Mouse (Mus musculus) forebrain, embryonic 12.5 days (tissue): Measurements from ENCODE around the gene Defa21. TPM values are rescaled to one million over a fixed set of nuclear protein-coding genes. Genes with fewer than 3 reads are reported as not detected.
"Not testable (repeated sequence)": the region's sequence is repeated elsewhere in the genome, so short reads cannot be mapped to it uniquely, and the experiment has no call there.

Source experiments
- ATAC-seq: fragments of 200-750 bp; cut with Nextera tagmentation; 2 replicates; pipeline ENCODE4 v1.8.0; 2017; ENCODE audit warnings: moderate TSS enrichment; ENCODE audit not compliant: low FRiP score
- H3K27ac ChIP-seq: fragments of 300-500 bp; sonication (generic); 2 replicates; pipeline ENCODE4 v1.5.1; 2016; ENCODE audit warnings: mild to moderate bottlenecking
- H3K27me3 ChIP-seq: fragments of 300-500 bp; sonication (generic); 2 replicates; pipeline ENCODE4 v1.6.1; 2016; ENCODE audit warnings: mild to moderate bottlenecking
- H3K36me3 ChIP-seq: fragments of 300-500 bp; sonication (generic); replicated peaks from 2 replicates; pipeline ENCODE4 v1.6.1; 2016; ENCODE audit warnings: mild to moderate bottlenecking
- H3K4me1 ChIP-seq: fragments of 300-500 bp; sonication (generic); 2 replicates; pipeline ENCODE4 v1.6.1; 2016
- H3K4me2 ChIP-seq: fragments of 300-500 bp; sonication (generic); 2 replicates; pipeline ENCODE4 v1.6.1; 2016; ENCODE audit warnings: mild to moderate bottlenecking, moderate library complexity
- H3K4me3 ChIP-seq: fragments of 300-500 bp; sonication (generic); replicated peaks from 2 replicates; pipeline ENCODE4 v1.5.1; 2016; ENCODE audit warnings: mild to moderate bottlenecking
- H3K9ac ChIP-seq: fragments of 300-500 bp; sonication (generic); 2 replicates; pipeline ENCODE4 v1.6.1; 2016; ENCODE audit warnings: mild to moderate bottlenecking
- H3K9me3 ChIP-seq: fragments of 300-500 bp; sonication (generic); 2 replicates; pipeline ENCODE4 v1.6.1; 2016
- WGBS: fragments of 180-500 bp; shearing (Covaris S2); methylation state at CpG from one replicate; pipeline ENCODE4 v1.1.7; 2016; 5-methylcytosine and 5-hydroxymethylcytosine counted together
- polyA plus RNA-seq: library from polyadenylated mRNA; unstranded; fragments of >200 nt; fragmentation: Nextera tagmentation; extraction: Ambion mirVana; gene quantifications from 2 replicates; pipeline ENCODE4 v1.2.1, GENCODE M21; 2016

Gene Defa21
- not detected in 2 replicates for polyA plus RNA-seq

- ATAC-seq, H3K27ac ChIP-seq, H3K27me3 ChIP-seq, H3K4me2 ChIP-seq, H3K4me3 ChIP-seq, H3K9ac ChIP-seq, H3K9me3 ChIP-seq, H3K4me1 ChIP-seq, H3K36me3 ChIP-seq: not testable (repeated sequence)
- WGBS = no CpG with 5 or more reads among the region's 1 CpGs
These were observed at the start of gene Defa21 for GRCm38 (mm10) chr8:21025245-21025644. Defa21 (plus strand) TSS chr8:21025545.

GRCm38 (mm10) chr8:20979846-20980245 lies 45.5 kb upstream of the Defa21 start:
- Histone ChIP-seq H3K4me2 (no peak overlapping the region), H3K4me1 (no peaks in the 10 kb centered on the region), H3K27me3 (no peaks in the 10 kb centered on the region), H3K36me3 (no peaks in the 10 kb centered on the region), H3K27ac (no peak overlapping the region), H3K9ac (no peak overlapping the region), H3K4me3 (no peak overlapping the region), H3K9me3 (peaks cover 28% of the 10 kb centered on the region)
- no peak for ATAC-seq
- WGBS = 41% methylated on average over 1 of the region's 1 CpGs

GRCm38 (mm10) chr8:20994042-20994441 lies 31.3 kb upstream of the Defa21 start:
- not testable (repeated sequence) for H3K9me3 ChIP-seq, H3K27ac ChIP-seq, H3K4me3 ChIP-seq, H3K4me1 ChIP-seq, H3K4me2 ChIP-seq, H3K27me3 ChIP-seq, ATAC-seq, H3K36me3 ChIP-seq, H3K9ac ChIP-seq

- Histone ChIP-seq H3K4me1 (no peaks in the 10 kb centered on the region), H3K27me3 (no peaks in the 10 kb centered on the region), H3K27ac (no peak overlapping the region), H3K36me3 (no peaks in the 10 kb centered on the region), H3K9ac (no peak overlapping the region), H3K4me3 (no peak overlapping the region), H3K4me2 (no peak overlapping the region), H3K9me3 (no peaks in the 10 kb centered on the region; the same call in 1 of the 2 replicates)
- WGBS = 72% methylated on average over 2 of the region's 2 CpGs
- ATAC-seq = no peak
These were observed 28.6 kb upstream of the Defa21 start for GRCm38 (mm10) chr8:20996776-20997175.

- no peaks in the 10 kb centered on the region for H3K36me3 ChIP-seq
- H3K9ac ChIP-seq = no peak overlapping the region
- no peak overlapping the region for H3K27ac ChIP-seq
- H3K4me3 ChIP-seq = no peak overlapping the region
- H3K9me3 ChIP-seq = no peaks in the 10 kb centered on the region; the same call in 1 of the 2 replicates
- no peak for ATAC-seq
- no peak overlapping the region for H3K4me2 ChIP-seq
- H3K4me1 ChIP-seq = no peaks in the 10 kb centered on the region
- H3K27me3 ChIP-seq = no peaks in the 10 kb centered on the region
These were observed 28.1 kb upstream of the Defa21 start for GRCm38 (mm10) chr8:20997291-20997690.

GRCm38 (mm10) chr8:21001171-21001570 lies 24.2 kb upstream of the Defa21 start:
- H3K4me2 ChIP-seq = no peak overlapping the region
- WGBS = 48% methylated on average over 8 of the region's 8 CpGs
- ATAC-seq = no peak

GRCm38 (mm10) chr8:21006801-21007200 lies 18.5 kb upstream of the Defa21 start:
- no peaks in the 10 kb centered on the region for H3K4me1 ChIP-seq
- H3K9ac ChIP-seq = no peak overlapping the region
- 42% methylated on average over 1 of the region's 1 CpGs for WGBS
- H3K36me3 ChIP-seq = no peaks in the 10 kb centered on the region
- H3K4me3 ChIP-seq = no peak overlapping the region
- no peaks in the 10 kb centered on the region for H3K27me3 ChIP-seq
- no peak overlapping the region for H3K27ac ChIP-seq
- ATAC-seq = no peak
- peaks cover 18% of the 10 kb centered on the region for H3K9me3 ChIP-seq
- H3K4me2 ChIP-seq = no peak overlapping the region

More at GRCm38 (mm10) chr8:21001171-21001570, 24.2 kb upstream of the Defa21 start:
- no peaks in the 10 kb centered on the region for H3K36me3 ChIP-seq
- H3K4me1 ChIP-seq = no peaks in the 10 kb centered on the region
- H3K9ac ChIP-seq = no peak overlapping the region
- H3K9me3 ChIP-seq = peaks cover 8% of the 10 kb centered on the region
- H3K27me3 ChIP-seq = no peaks in the 10 kb centered on the region
- no peak overlapping the region for H3K4me3 ChIP-seq
- H3K27ac ChIP-seq = no peak overlapping the region

GRCm38 (mm10) chr8:21008578-21008977 lies 16.8 kb upstream of the Defa21 start:
- H3K9ac ChIP-seq, H3K36me3 ChIP-seq, H3K4me1 ChIP-seq, H3K4me3 ChIP-seq, H3K27ac ChIP-seq, H3K4me2 ChIP-seq, ATAC-seq, H3K27me3 ChIP-seq: not testable (repeated sequence)
- peaks cover 21% of the 10 kb centered on the region for H3K9me3 ChIP-seq
- WGBS = 55% methylated on average over 6 of the region's 6 CpGs

- peaks cover 16% of the 10 kb centered on the region for H3K9me3 ChIP-seq
- H3K27ac ChIP-seq, H3K4me2 ChIP-seq, ATAC-seq, H3K27me3 ChIP-seq, H3K36me3 ChIP-seq, H3K4me1 ChIP-seq, H3K4me3 ChIP-seq, H3K9ac ChIP-seq: not testable (repeated sequence)
- WGBS = 69% methylated on average over 1 of the region's 1 CpGs
These were observed 14.8 kb upstream of the Defa21 start for GRCm38 (mm10) chr8:21010548-21010947.

- not testable (repeated sequence) for ATAC-seq, H3K36me3 ChIP-seq, H3K9me3 ChIP-seq, H3K27me3 ChIP-seq, H3K4me3 ChIP-seq, H3K27ac ChIP-seq, H3K9ac ChIP-seq, H3K4me2 ChIP-seq, H3K4me1 ChIP-seq
- WGBS = no CpG with 5 or more reads among the region's 1 CpGs
These were observed 29.4 kb downstream of the Defa21 start, which contains the start of gene Defa23 for GRCm38 (mm10) chr8:21054747-21055146. Defa23 (plus strand) TSS chr8:21055047.

- not testable (repeated sequence) for H3K9me3 ChIP-seq, H3K4me3 ChIP-seq, ATAC-seq, H3K9ac ChIP-seq, H3K27ac ChIP-seq, H3K4me2 ChIP-seq, H3K36me3 ChIP-seq, H3K4me1 ChIP-seq, H3K27me3 ChIP-seq
- 86% methylated on average over 1 of the region's 1 CpGs for WGBS
These were observed 39.4 kb downstream of the Defa21 start, which contains the start of gene Defa35 for GRCm38 (mm10) chr8:21064738-21065137. Defa35 (plus strand) TSS chr8:21065038.
